Mouse (Mus musculus) liver, embryonic 12.5 days (tissue): Measurements from ENCODE around the gene Vps18. TPM values are rescaled to one million over a fixed set of nuclear protein-coding genes. Genes with fewer than 3 reads are reported as not detected.

ENCODE experiments used
- ATAC-seq: fragments of 200-750 bp; cut with Nextera tagmentation; 2 replicates; pipeline ENCODE4 v1.8.0; 2017; ENCODE audit warnings: moderate number of reproducible peaks, mild to moderate bottlenecking, moderate library complexity
- H3K27ac ChIP-seq: fragments of 300-500 bp; sonication (generic); 2 replicates; pipeline ENCODE4 v1.5.1; 2016; ENCODE audit warnings: mild to moderate bottlenecking
- H3K27me3 ChIP-seq: fragments of 300-500 bp; sonication (generic); replicated peaks from 2 replicates; pipeline ENCODE4 v1.6.1; 2016; ENCODE audit warnings: mild to moderate bottlenecking, moderate library complexity
- H3K36me3 ChIP-seq: fragments of 300-500 bp; sonication (generic); 2 replicates; pipeline ENCODE4 v1.6.1; 2016; ENCODE audit warnings: mild to moderate bottlenecking, moderate library complexity
- H3K4me1 ChIP-seq: fragments of 300-500 bp; sonication (generic); 2 replicates; pipeline ENCODE4 v1.6.1; 2016
- H3K4me2 ChIP-seq: fragments of 300-500 bp; sonication (generic); 2 replicates; pipeline ENCODE4 v1.6.1; 2016; ENCODE audit warnings: mild to moderate bottlenecking, moderate library complexity
- H3K4me3 ChIP-seq: fragments of 300-500 bp; sonication (generic); 2 replicates; pipeline ENCODE4 v1.5.1; 2016; ENCODE audit warnings: mild to moderate bottlenecking, moderate library complexity
- H3K9ac ChIP-seq: fragments of 300-500 bp; sonication (generic); 2 replicates; pipeline ENCODE4 v1.6.1; 2016; ENCODE audit warnings: mild to moderate bottlenecking, moderate library complexity
- H3K9me3 ChIP-seq: fragments of 300-500 bp; sonication (generic); replicated peaks from 2 replicates; pipeline ENCODE4 v1.6.1; 2016; ENCODE audit warnings: mild to moderate bottlenecking, moderate library complexity
- WGBS: fragments of 180-500 bp; shearing (Covaris S2); methylation state at CpG from one replicate; pipeline ENCODE4 v1.1.7; 2016; ENCODE audit not compliant: insufficient replicate concordance; 5-methylcytosine and 5-hydroxymethylcytosine counted together
- polyA plus RNA-seq: library from polyadenylated mRNA; unstranded; fragments of >200 nt; fragmentation: Nextera tagmentation; extraction: Ambion mirVana; gene quantifications from 2 replicates; pipeline ENCODE4 v1.2.1, GENCODE M21; 2016

Vps18 gene
- polyA plus RNA-seq, 1 experiment from 2014 or later = 9.8 TPM

- ATAC-seq = no peak
- Histone ChIP-seq H3K9me3 (no peaks in the 10 kb centered on the region), H3K4me2 (no peak overlapping the region), H3K9ac (no peak overlapping the region), H3K27me3 (no peaks in the 10 kb centered on the region), H3K4me3 (no peak overlapping the region), H3K27ac (no peak overlapping the region), H3K36me3 (peaks cover 75% of the 10 kb centered on the region), H3K4me1 (peaks cover 24% of the 10 kb centered on the region)
- 89% methylated on average over 17 of the region's 17 CpGs for WGBS
Measured at GRCm38 (mm10) chr2:119293311-119293710, 4.8 kb downstream of the Vps18 start.

GRCm38 (mm10) chr2:119293776-119294390, 5.3 kb downstream of the Vps18 start:
- no peak overlapping the region for H3K4me2 ChIP-seq
- H3K4me1 ChIP-seq = peaks cover 28% of the 10 kb centered on the region
- WGBS = 89% methylated on average over 34 of the region's 34 CpGs
- H3K27me3 ChIP-seq = no peaks in the 10 kb centered on the region
- no peak for ATAC-seq
- H3K9ac ChIP-seq = no peak overlapping the region
- peaks cover 80% of the 10 kb centered on the region for H3K36me3 ChIP-seq
- no peak overlapping the region for H3K4me3 ChIP-seq
- no peaks in the 10 kb centered on the region for H3K9me3 ChIP-seq
- no peak overlapping the region for H3K27ac ChIP-seq

- 91% methylated on average over 18 of the region's 18 CpGs for WGBS
- H3K36me3 ChIP-seq = peaks cover 81% of the 10 kb centered on the region
- H3K9ac ChIP-seq = no peak overlapping the region
- no peaks in the 10 kb centered on the region for H3K27me3 ChIP-seq
- no peak overlapping the region for H3K27ac ChIP-seq
- no peak overlapping the region for H3K4me2 ChIP-seq
- ATAC-seq = no peak
- no peaks in the 10 kb centered on the region for H3K9me3 ChIP-seq
- H3K4me1 ChIP-seq = peaks cover 28% of the 10 kb centered on the region
- H3K4me3 ChIP-seq = no peak overlapping the region
Measured at GRCm38 (mm10) chr2:119294411-119294810, 5.9 kb downstream of the Vps18 start.

GRCm38 (mm10) chr2:119296756-119297155, 8.2 kb downstream of the Vps18 start:
- Histone ChIP-seq H3K9ac (no peak overlapping the region), H3K4me2 (no peak overlapping the region), H3K4me1 (peaks cover 41% of the 10 kb centered on the region), H3K27ac (no peak overlapping the region), H3K9me3 (no peaks in the 10 kb centered on the region), H3K36me3 (peaks cover 63% of the 10 kb centered on the region), H3K27me3 (no peaks in the 10 kb centered on the region), H3K4me3 (no peak overlapping the region)
- no peak for ATAC-seq
- WGBS = 88% methylated on average over 12 of the region's 12 CpGs

GRCm38 (mm10) chr2:119297506-119297905, 9.0 kb downstream of the Vps18 start:
- Histone ChIP-seq H3K27me3 (no peaks in the 10 kb centered on the region), H3K9ac (no peak overlapping the region), H3K9me3 (no peaks in the 10 kb centered on the region), H3K36me3 (peaks cover 56% of the 10 kb centered on the region), H3K4me2 (no peak overlapping the region), H3K4me3 (no peak overlapping the region), H3K27ac (no peak overlapping the region), H3K4me1 (peaks cover 48% of the 10 kb centered on the region)
- 91% methylated on average over 19 of the region's 19 CpGs for WGBS
- no peak for ATAC-seq

- WGBS = 44% methylated on average over 5 of the region's 5 CpGs
- Histone ChIP-seq H3K27ac (no peak overlapping the region), H3K4me1 (peaks cover 56% of the 10 kb centered on the region), H3K4me3 (no peak overlapping the region), H3K4me2 (no peak overlapping the region), H3K9me3 (no peaks in the 10 kb centered on the region), H3K36me3 (peaks cover 48% of the 10 kb centered on the region), H3K9ac (no peak overlapping the region), H3K27me3 (no peaks in the 10 kb centered on the region)
- ATAC-seq = no peak
Measured at GRCm38 (mm10) chr2:119298330-119298729, 9.8 kb downstream of the Vps18 start.

- H3K27me3 ChIP-seq = no peaks in the 10 kb centered on the region
- H3K36me3 ChIP-seq = peaks cover 43% of the 10 kb centered on the region
- no peak overlapping the region for H3K4me2 ChIP-seq
- H3K9ac ChIP-seq = no peak overlapping the region
- no peaks in the 10 kb centered on the region for H3K9me3 ChIP-seq
- H3K4me3 ChIP-seq = no peak overlapping the region
- peaks cover 62% of the 10 kb centered on the region for H3K4me1 ChIP-seq
- ATAC-seq = no peak
- WGBS = 72% methylated on average over 2 of the region's 2 CpGs
- peak overlapping the region; percentile 23; the same call in 1 of the 2 replicates for H3K27ac ChIP-seq
Measured at GRCm38 (mm10) chr2:119298839-119299238, 10.3 kb downstream of the Vps18 start.

- peak; percentile 89 for ATAC-seq
- peaks cover 68% of the 10 kb centered on the region for H3K4me1 ChIP-seq
- H3K27me3 ChIP-seq = no peaks in the 10 kb centered on the region
- no peaks in the 10 kb centered on the region for H3K9me3 ChIP-seq
- H3K4me3 ChIP-seq = peak overlapping the region; percentile 42
- H3K36me3 ChIP-seq = peaks cover 30% of the 10 kb centered on the region
- H3K9ac ChIP-seq = peak overlapping the region; percentile 70
- H3K27ac ChIP-seq = peak overlapping the region; percentile 79
- peak overlapping the region; percentile 81 for H3K4me2 ChIP-seq
- 2% methylated on average over 15 of the region's 15 CpGs for WGBS
Measured at GRCm38 (mm10) chr2:119299981-119300818, 11.7 kb downstream of the Vps18 start.

- ATAC-seq = no peak
- Histone ChIP-seq H3K4me3 (peak overlapping the region; percentile 42), H3K27me3 (no peaks in the 10 kb centered on the region), H3K36me3 (peaks cover 26% of the 10 kb centered on the region), H3K27ac (peak overlapping the region; percentile 79), H3K4me1 (peaks cover 76% of the 10 kb centered on the region), H3K9ac (peak overlapping the region; percentile 70), H3K4me2 (peak overlapping the region; percentile 81), H3K9me3 (no peaks in the 10 kb centered on the region)
- 34% methylated on average over 7 of the region's 7 CpGs for WGBS
Measured at GRCm38 (mm10) chr2:119300819-119301493, 12.4 kb downstream of the Vps18 start.

GRCm38 (mm10) chr2:119302876-119303275, 14.3 kb downstream of the Vps18 start:
- no peak for ATAC-seq
- no peaks in the 10 kb centered on the region for H3K9me3 ChIP-seq
- WGBS = 62% methylated on average over 6 of the region's 6 CpGs
- H3K27ac ChIP-seq = 0 out of 2 replicates have a peak overlapping the region, but pooled peaks have one; percentile 7
- H3K36me3 ChIP-seq = peaks cover 9% of the 10 kb centered on the region
- peaks cover 79% of the 10 kb centered on the region for H3K4me1 ChIP-seq
- H3K27me3 ChIP-seq = no peaks in the 10 kb centered on the region
- no peak overlapping the region for H3K9ac ChIP-seq
- H3K4me2 ChIP-seq = no peak overlapping the region
- no peak overlapping the region for H3K4me3 ChIP-seq

- Histone ChIP-seq H3K36me3 (no peaks in the 10 kb centered on the region), H3K27ac (peak overlapping the region; percentile 62), H3K4me2 (peak overlapping the region; percentile 23; the same call in 1 of the 2 replicates), H3K9me3 (no peaks in the 10 kb centered on the region), H3K4me1 (peaks cover 69% of the 10 kb centered on the region), H3K9ac (peak overlapping the region; percentile 32; the same call in 1 of the 2 replicates), H3K4me3 (no peak overlapping the region), H3K27me3 (no peaks in the 10 kb centered on the region)
- WGBS = 12% methylated on average over 3 of the region's 3 CpGs
- ATAC-seq = peak; percentile 56
Measured at GRCm38 (mm10) chr2:119304391-119304790, 15.9 kb downstream of the Vps18 start.

GRCm38 (mm10) chr2:119304798-119305208, 16.3 kb downstream of the Vps18 start:
- peak; percentile 50; the same call in 1 of the 2 replicates for ATAC-seq
- Histone ChIP-seq H3K9me3 (no peaks in the 10 kb centered on the region), H3K9ac (peak overlapping the region; percentile 32; the same call in 1 of the 2 replicates), H3K4me3 (no peak overlapping the region), H3K4me1 (peaks cover 65% of the 10 kb centered on the region), H3K27ac (peak overlapping the region; percentile 62), H3K36me3 (no peaks in the 10 kb centered on the region), H3K4me2 (peak overlapping the region; percentile 23), H3K27me3 (no peaks in the 10 kb centered on the region)
- 34% methylated on average over 3 of the region's 3 CpGs for WGBS
